Mouse (Mus musculus) forebrain, embryonic 16.5 days (tissue): Measurements from ENCODE around the gene Trmt11. TPM values are rescaled to one million over a fixed set of nuclear protein-coding genes. Genes with fewer than 3 reads are reported as not detected.
"Not testable (repeated sequence)": the region's sequence is repeated elsewhere in the genome, so short reads cannot be mapped to it uniquely, and the experiment has no call there.

ENCODE experiments used
- ATAC-seq: fragments of 200-750 bp; cut with Nextera tagmentation; 2 replicates; pipeline ENCODE4 v1.8.0; 2017; ENCODE audit warnings: mild to moderate bottlenecking, moderate library complexity
- H3K27ac ChIP-seq: fragments of 300-500 bp; sonication (generic); 2 replicates; pipeline ENCODE4 v1.5.1; 2014; ENCODE audit warnings: low read length, control low read depth
- H3K27me3 ChIP-seq: fragments of 300-500 bp; sonication (generic); replicated peaks from 2 replicates; pipeline ENCODE4 v1.6.1; 2014; ENCODE audit warnings: low read length; ENCODE audit not compliant: control insufficient read depth, insufficient read depth
- H3K36me3 ChIP-seq: fragments of 300-500 bp; sonication (generic); 2 replicates; pipeline ENCODE4 v1.6.1; 2014; ENCODE audit not compliant: control insufficient read depth, insufficient read depth
- H3K4me1 ChIP-seq: fragments of 300-500 bp; sonication (generic); replicated peaks from 2 replicates; pipeline ENCODE4 v1.6.1; 2014; ENCODE audit warnings: low read length; ENCODE audit not compliant: control insufficient read depth, insufficient read depth
- H3K4me2 ChIP-seq: fragments of 300-500 bp; sonication (generic); 2 replicates; pipeline ENCODE4 v1.6.1; 2014; ENCODE audit warnings: mild to moderate bottlenecking, low read length, control low read depth
- H3K4me3 ChIP-seq: fragments of 300-500 bp; sonication (generic); replicated peaks from 2 replicates; pipeline ENCODE4 v1.5.1; 2014; ENCODE audit warnings: mild to moderate bottlenecking, low read length, control low read depth
- H3K9ac ChIP-seq: fragments of 300-500 bp; sonication (generic); replicated peaks from 2 replicates; pipeline ENCODE4 v1.6.1; 2014; ENCODE audit warnings: low read depth, low read length, control low read depth
- H3K9me3 ChIP-seq: fragments of 300-500 bp; sonication (generic); 2 replicates; pipeline ENCODE4 v1.6.1; 2016; ENCODE audit warnings: low read length; ENCODE audit not compliant: control insufficient read depth
- WGBS: fragments of 180-500 bp; shearing (Covaris S2); extraction: QIAGEN DNeasy Blood & Tissue Kit; methylation state at CpG from one replicate; pipeline ENCODE4 v1.1.7; 2014; 5-methylcytosine and 5-hydroxymethylcytosine counted together
- polyA plus RNA-seq: library from polyadenylated mRNA; unstranded; fragments of >200 nt; fragmentation: Nextera tagmentation; extraction: Ambion mirVana; gene quantifications from 2 replicates; pipeline ENCODE4 v1.2.1, GENCODE M21; 2015

Gene Trmt11
- polyA plus RNA-seq, 1 experiment from 2014 or later: 26.4 TPM

DNA sequence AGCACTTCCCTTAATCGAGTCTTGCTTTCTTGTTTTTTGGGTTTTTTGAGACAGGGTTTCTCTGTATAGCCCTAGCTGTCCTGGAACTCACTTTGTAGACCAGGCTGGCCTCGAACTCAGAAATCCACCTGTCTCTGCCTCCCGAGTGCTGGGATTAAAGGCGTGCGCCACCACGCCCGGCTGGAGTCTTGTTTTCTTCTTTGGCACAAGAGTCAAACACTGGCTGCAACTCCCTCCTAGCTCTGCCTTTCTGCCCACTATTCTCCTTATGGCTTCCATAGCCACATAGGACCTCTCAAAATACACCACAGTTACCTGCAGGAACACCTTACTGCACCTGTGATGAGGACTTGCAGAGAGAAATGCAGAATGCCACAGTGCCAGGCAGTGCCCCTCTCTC lies 64.6 kb downstream of the Trmt11 start:
- 97% methylated on average over 7 of the region's 7 CpGs for WGBS
- not testable (repeated sequence) for H3K4me2 ChIP-seq, H3K27ac ChIP-seq, H3K9ac ChIP-seq, H3K4me3 ChIP-seq, H3K9me3 ChIP-seq, ATAC-seq, H3K4me1 ChIP-seq, H3K27me3 ChIP-seq
- peaks cover 11% of the 10 kb centered on the region for H3K36me3 ChIP-seq

DNA sequence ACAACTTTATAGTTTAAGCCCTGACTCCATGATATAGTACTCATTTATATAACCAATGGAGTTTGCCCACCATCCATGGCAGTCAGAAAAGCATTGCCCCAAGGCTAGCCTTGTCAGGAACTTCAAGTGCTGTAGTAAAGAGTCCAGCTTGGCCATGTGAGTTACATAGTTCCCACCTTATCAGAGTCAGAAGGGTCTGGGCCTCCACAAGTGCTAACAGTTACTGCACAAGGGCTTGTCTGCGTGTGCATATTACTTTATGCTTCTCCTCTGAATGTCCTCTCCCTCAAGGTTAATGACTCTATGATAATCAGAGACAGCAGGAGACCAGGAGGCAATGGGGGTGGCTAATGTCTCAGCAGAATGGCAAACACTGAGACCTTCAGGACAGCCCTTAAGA lies 73.4 kb downstream of the Trmt11 start:
- no peaks in the 10 kb centered on the region; the same call in 1 of the 2 replicates for H3K4me1 ChIP-seq
- 91% methylated on average over 1 of the region's 1 CpGs for whole genome bisulfite sequencing
- H3K4me2 ChIP-seq: no peak overlapping the region

DNA sequence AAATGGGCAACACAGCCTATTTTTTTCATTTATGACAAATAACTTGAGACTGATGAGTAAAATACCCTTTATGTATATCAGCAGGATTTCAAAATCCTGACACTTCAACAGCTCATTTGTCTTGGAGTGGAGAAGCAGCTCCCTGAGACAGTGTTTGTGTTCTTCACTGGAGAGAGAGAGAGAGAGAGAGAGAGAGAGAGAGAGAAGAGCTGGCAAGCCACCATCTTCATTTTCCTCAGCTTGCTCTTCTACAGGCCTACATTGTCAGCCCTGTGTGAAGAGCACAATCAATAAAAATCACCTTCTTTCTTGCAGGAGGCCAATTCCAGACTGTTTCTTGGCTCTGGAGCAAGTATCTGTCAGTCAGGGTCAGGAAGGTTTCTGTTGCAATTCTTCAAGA lies 78.8 kb downstream of the Trmt11 start:
- Histone ChIP-seq H3K9me3 (no peaks in the 10 kb centered on the region), H3K27me3 (no peaks in the 10 kb centered on the region), H3K27ac (no peak overlapping the region), H3K4me2 (no peak overlapping the region), H3K9ac (no peak overlapping the region), H3K4me1 (no peaks in the 10 kb centered on the region; the same call in 1 of the 2 replicates), H3K36me3 (no peaks in the 10 kb centered on the region), H3K4me3 (no peak overlapping the region)
- 0 out of 2 replicates have a peak, but pooled peaks have one; percentile 15 for ATAC-seq

More for the DNA sequence above, 73.4 kb downstream of the Trmt11 start:
- H3K4me3 ChIP-seq: no peak overlapping the region
- no peaks in the 10 kb centered on the region for H3K36me3 ChIP-seq
- no peak for ATAC-seq
- no peaks in the 10 kb centered on the region for H3K9me3 ChIP-seq
- no peaks in the 10 kb centered on the region for H3K27me3 ChIP-seq
- no peak overlapping the region for H3K9ac ChIP-seq
- no peak overlapping the region for H3K27ac ChIP-seq

DNA sequence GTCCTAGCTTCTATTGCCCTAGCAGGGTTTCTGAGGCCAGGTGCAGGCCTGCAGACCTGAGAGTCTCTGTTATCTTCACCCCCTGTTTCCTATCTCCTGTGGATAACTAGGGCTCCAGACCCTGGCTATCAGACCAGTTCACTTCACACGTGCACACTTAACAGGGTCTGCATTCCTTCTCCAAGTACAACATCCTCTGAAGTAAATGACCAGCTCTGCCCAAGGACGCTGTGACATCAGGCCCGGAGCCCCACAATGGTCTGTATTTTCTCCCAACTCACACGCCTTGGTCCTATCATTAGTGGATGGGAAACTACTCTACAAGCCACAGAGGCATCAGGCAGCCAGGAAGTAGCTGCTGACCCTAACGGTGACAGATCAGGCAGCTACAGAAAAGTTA lies 81.4 kb downstream of the Trmt11 start:
- H3K9me3 ChIP-seq: no peaks in the 10 kb centered on the region
- no peaks in the 10 kb centered on the region for H3K27me3 ChIP-seq
- no peak overlapping the region for H3K27ac ChIP-seq
- H3K4me2 ChIP-seq: no peak overlapping the region
- no peak overlapping the region for H3K9ac ChIP-seq
- H3K36me3 ChIP-seq: no peaks in the 10 kb centered on the region
- no peak overlapping the region for H3K4me3 ChIP-seq
- WGBS: 92% methylated on average over 5 of the region's 5 CpGs
- ATAC-seq: no peak
- H3K4me1 ChIP-seq: no peaks in the 10 kb centered on the region; the same call in 1 of the 2 replicates

DNA sequence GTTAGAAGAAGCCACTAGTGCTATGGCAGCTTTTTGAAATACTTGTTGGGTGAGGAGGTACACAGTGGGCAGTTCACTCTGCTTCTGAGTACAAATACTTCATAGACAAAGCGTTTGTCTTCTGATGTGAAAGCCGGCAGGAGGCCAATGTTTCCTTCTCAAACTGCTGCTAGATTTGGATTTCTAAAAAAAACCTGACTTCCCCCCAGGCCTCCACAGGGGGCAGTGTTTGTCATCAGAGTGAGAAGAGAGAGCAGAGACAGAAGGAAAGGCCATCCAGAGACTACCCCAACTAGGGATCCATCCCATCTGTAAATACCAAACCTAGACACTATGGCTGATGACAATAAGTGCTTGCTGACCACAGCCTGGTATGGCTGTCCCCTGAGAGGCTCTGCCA lies 83.3 kb downstream of the Trmt11 start:
- WGBS: 80% methylated on average over 2 of the region's 2 CpGs
- Histone ChIP-seq H3K27ac (no peak overlapping the region), H3K36me3 (no peaks in the 10 kb centered on the region), H3K9ac (no peak overlapping the region), H3K9me3 (no peaks in the 10 kb centered on the region), H3K4me2 (no peak overlapping the region), H3K4me1 (no peaks in the 10 kb centered on the region; the same call in 1 of the 2 replicates), H3K4me3 (no peak overlapping the region), H3K27me3 (no peaks in the 10 kb centered on the region)
- ATAC-seq: no peak

DNA sequence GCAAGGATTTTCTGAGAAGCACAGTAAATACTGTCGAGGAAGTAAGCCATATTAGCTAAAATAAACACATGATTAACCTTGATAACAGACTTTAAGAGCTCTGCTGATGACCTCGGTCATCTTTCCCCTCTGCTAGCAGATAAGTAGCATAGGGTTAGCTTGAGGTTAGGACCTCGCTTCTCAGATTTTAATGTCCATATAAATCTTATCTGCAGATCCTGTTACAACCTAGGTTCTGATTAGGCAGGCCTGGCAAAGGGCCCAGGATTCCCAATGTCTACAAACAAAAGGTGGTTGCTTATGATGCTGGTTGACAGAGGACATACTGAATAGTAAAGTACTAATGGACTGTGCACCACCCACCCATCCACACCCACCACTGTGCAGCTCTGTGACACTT lies 83.8 kb downstream of the Trmt11 start:
- 80% methylated on average over 3 of the region's 3 CpGs for WGBS
- H3K4me2 ChIP-seq: no peak overlapping the region
- H3K9ac ChIP-seq: no peak overlapping the region
- H3K4me3 ChIP-seq: no peak overlapping the region
- no peaks in the 10 kb centered on the region for H3K36me3 ChIP-seq
- no peaks in the 10 kb centered on the region for H3K9me3 ChIP-seq
- no peaks in the 10 kb centered on the region for H3K27me3 ChIP-seq
- H3K27ac ChIP-seq: no peak overlapping the region
- no peaks in the 10 kb centered on the region; the same call in 1 of the 2 replicates for H3K4me1 ChIP-seq
- no peak for ATAC-seq

DNA sequence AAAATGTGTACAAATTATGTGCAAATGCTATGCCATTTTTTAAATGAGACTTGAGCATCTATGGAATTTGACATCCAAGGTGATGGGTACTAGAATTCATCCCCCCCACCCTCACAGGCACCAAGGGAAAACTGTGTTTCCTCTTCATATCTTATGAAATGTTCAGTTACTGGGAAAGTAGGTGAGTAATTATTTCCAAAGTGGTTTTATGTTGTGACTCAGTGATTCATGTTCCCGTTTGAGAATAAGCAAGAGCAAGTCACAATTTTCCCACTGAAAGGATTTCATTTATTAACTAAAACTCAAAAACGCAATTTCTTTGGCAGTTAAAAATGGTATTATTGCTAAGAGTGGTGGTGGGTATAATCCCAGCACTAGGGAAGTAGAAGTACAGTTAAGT lies 95.8 kb downstream of the Trmt11 start:
- Histone ChIP-seq H3K27me3 (no peaks in the 10 kb centered on the region), H3K27ac (no peak overlapping the region), H3K36me3 (no peaks in the 10 kb centered on the region), H3K4me3 (no peak overlapping the region), H3K9ac (no peak overlapping the region), H3K4me2 (no peak overlapping the region), H3K9me3 (no peaks in the 10 kb centered on the region), H3K4me1 (no peaks in the 10 kb centered on the region)
- ATAC-seq: no peak
- WGBS: 88% methylated on average over 2 of the region's 2 CpGs

DNA sequence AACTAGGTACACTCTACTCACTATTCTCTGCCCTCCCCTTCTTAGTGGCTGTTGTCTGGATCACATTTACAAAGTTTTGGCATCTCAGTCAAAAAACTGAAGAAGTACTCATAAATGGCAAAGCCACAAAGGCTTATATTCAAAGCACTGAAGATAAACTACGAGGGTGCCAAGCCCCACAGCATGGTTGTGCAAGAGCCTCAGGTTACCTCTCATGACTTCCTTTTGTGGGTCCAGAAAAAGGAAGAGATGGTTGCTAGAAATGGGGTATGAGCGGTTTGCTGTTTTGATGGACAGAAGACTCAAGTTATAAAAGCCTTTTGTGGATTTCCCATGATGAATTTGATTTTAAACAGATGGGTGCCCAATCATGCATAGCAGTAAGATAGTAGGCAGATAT lies 97.4 kb downstream of the Trmt11 start:
- no peak for ATAC-seq
- H3K4me3 ChIP-seq: no peak overlapping the region
- no peaks in the 10 kb centered on the region for H3K9me3 ChIP-seq
- no peaks in the 10 kb centered on the region for H3K4me1 ChIP-seq
- H3K27ac ChIP-seq: no peak overlapping the region
- 88% methylated on average over 2 of the region's 2 CpGs for WGBS
- no peaks in the 10 kb centered on the region for H3K27me3 ChIP-seq
- H3K36me3 ChIP-seq: no peaks in the 10 kb centered on the region
- no peak overlapping the region for H3K4me2 ChIP-seq
- no peak overlapping the region for H3K9ac ChIP-seq

DNA sequence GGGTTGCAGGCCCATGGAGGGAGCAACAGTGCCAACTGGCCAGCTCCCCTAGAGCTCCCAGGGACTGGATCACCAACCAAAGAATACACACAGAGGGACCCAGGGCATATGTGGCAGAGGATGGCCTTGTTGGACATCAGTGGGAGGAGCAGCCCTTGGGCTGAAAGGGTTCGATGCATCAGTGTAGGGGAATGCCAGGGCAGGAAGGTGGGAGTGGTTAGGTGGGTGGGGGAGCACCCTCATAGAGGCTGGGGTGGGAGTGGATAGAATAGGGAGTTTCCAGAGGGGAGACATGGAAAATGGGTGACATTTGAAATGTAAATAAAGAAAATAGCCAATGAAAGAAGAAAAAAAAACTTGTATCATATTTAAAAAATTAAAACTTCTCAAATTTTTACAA lies 97.8 kb downstream of the Trmt11 start:
- Histone ChIP-seq H3K27me3 (no peaks in the 10 kb centered on the region), H3K4me3 (no peak overlapping the region), H3K4me2 (no peak overlapping the region), H3K9me3 (no peaks in the 10 kb centered on the region), H3K27ac (no peak overlapping the region), H3K36me3 (no peaks in the 10 kb centered on the region), H3K4me1 (no peaks in the 10 kb centered on the region), H3K9ac (no peak overlapping the region)
- 90% methylated on average over 1 of the region's 1 CpGs for WGBS
- ATAC-seq: no peak

DNA sequence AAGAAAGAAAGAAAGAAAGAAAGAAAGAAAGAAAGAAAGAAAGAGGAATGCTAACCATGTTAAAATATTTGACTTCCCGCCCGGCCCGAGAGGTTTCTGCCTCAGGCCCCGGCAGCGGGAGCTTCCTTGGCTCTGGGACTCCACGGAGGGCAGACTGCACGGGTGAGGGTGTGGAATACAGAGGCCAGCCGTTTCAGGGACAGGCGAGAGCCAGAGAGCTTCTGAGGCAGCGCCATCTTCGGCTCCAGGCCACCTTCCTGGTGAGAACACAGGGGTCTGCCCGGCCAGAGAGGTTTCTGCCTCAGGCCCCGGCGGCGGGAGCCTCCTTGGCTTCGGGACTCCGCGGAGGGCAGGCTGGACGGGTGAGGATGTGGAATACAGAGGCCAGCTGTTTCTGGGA lies 102.3 kb downstream of the Trmt11 start:
- not testable (repeated sequence) for H3K27me3 ChIP-seq, H3K4me1 ChIP-seq, H3K27ac ChIP-seq, H3K4me2 ChIP-seq, H3K9me3 ChIP-seq, ATAC-seq, H3K4me3 ChIP-seq, H3K9ac ChIP-seq, H3K36me3 ChIP-seq
- WGBS: 84% methylated on average over 19 of the region's 19 CpGs
